Mouse (Mus musculus): ENCODE measurements around the gene Hs1bp3. TPM values are rescaled to one million over a fixed set of nuclear protein-coding genes. Genes with fewer than 3 reads are reported as not detected.

Hs1bp3 gene
- total RNA-seq, 4 experiments from 2014 or later = 18.4 to 33.8 (median 20.6) TPM

Other genes starting within 250 kb of the Hs1bp3 start
- 10 to 100 TPM; 42.4 to 54.9 (median 45.4) TPM for gene Ldah, start 105.3 kb upstream of the Hs1bp3 start, total RNA-seq (2022)
- gene Gdf7, start 11.5 kb upstream of the Hs1bp3 start, total RNA-seq (2022) = under 1 TPM in 1 of 4 experiments, not detected in 3; 0.23 TPM
- 100 to 1,000 TPM; 196 to 244 (median 223) TPM for gene Rhob, start 186.6 kb downstream of the Hs1bp3 start, total RNA-seq (2022)

Measured in adrenal gland, adult 8-10 months (tissue).